27 mouse cellular contexts compared by ENCODE assay signal in the genomic region with DNA sequence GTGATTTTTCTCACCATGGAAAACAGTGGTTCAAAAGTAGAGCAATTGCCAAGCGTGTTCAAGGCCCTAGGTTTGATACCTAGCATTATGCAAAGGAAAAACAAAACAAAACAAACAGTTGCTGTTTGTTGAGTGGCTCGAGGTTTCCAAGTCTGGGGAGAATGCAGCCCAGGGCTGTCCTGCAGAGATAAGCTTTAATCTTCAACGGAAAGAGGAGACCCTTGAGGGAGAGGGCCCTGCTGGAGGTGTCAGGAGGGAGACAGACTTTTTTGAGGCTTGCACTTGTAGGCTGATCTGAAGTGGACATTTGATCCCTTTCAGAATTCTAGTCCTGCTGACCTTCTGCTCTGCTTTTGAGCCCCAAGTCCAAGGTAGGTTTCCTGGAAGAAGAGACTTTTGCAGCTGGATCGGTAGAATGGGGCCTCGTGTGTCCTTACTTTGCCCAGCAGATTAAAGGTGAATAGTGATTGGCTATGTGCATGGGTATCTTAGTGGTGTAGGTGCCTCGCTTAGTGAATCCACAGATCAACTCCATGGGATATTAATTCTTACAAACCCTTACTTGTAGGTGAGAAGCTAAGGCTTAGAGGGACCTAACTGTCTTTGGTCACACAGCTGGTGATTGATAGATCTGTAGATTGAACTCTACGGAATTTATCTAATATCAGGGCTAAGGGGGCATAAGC.
DNase-seq lines count a peak whose midpoint lies in the region; ATAC-seq and TF ChIP-seq lines count a peak whose summit lies in the region.
"Had no signal": no experiment of that assay in that cellular context is flagged by ENCODE, and none has a peak within 500 bp of the region (broad histone marks: within the 10 kb centered on the region; RNA-seq: fewer than 3 reads in every experiment).

No protein-coding gene starts in this region.

- no peak for TF ChIP-seq POLR2A in MEL (IDR thresholded peaks at IDR 0.05; ENCODE audit: control insufficient read depth in 1 of 2, insufficient read depth in 1 of 2, low read depth in 1 of 2, low read length in 2 of 2, poor library complexity in 1 of 2)

- WGBS in liver, embryonic 12.5 days (ENCODE audit: insufficient replicate concordance), result 18% methylated on average over 7 of the region's 7 CpGs
- 63% methylated on average over 7 of the region's 7 CpGs for WGBS in intestine, embryonic 16.5 days

- peaks cover 0 to 12% of the 10 kb centered on the region in 2 experiments; a peak in 2 of 4 replicates for H3K36me3 ChIP-seq in MEL (ENCODE audit: control insufficient read depth in 1 of 2, insufficient read depth in 2 of 2, low read length in 2 of 2)
- H3K36me3 ChIP-seq in liver, embryonic 12.5 days, result no peaks in the 10 kb centered on the region
- H3K36me3 ChIP-seq in intestine, embryonic 16.5 days (ENCODE audit: control insufficient read depth, insufficient read depth, low read length), result no peaks in the 10 kb centered on the region
- H3K36me3 ChIP-seq: embryonic facial prominence, embryonic 13.5 days; forebrain, embryonic 15.5 days; hindbrain, embryonic 10.5 days; intestine, embryonic 15.5 days; midbrain, embryonic 15.5 days; neural tube, embryonic 13.5 days had no signal

- H3K4me2 ChIP-seq in liver, embryonic 12.5 days, result peak overlapping the region; percentile 65
- no peak overlapping the region for H3K4me2 ChIP-seq in intestine, embryonic 16.5 days (ENCODE audit: low read depth, low read length)
- H3K4me2 ChIP-seq: embryonic facial prominence, embryonic 13.5 days; forebrain, embryonic 15.5 days; intestine, embryonic 15.5 days; midbrain, embryonic 15.5 days; neural tube, embryonic 13.5 days had no signal

- no peak overlapping the region for H3K4me3 ChIP-seq in MEL (ENCODE audit: control insufficient read depth in 1 of 2, insufficient read depth in 1 of 2, low read depth in 2 of 2, low read length in 2 of 2)
- peak overlapping the region; percentile 40 for H3K4me3 ChIP-seq in liver, embryonic 12.5 days
- H3K4me3 ChIP-seq in intestine, embryonic 16.5 days (ENCODE audit: low read length), result no peak overlapping the region
- H3K4me3 ChIP-seq: embryonic facial prominence, embryonic 13.5 days; forebrain, embryonic 15.5 days; hindbrain, embryonic 10.5 days; intestine, embryonic 15.5 days; midbrain, embryonic 15.5 days; neural tube, embryonic 13.5 days had no signal

- no peaks in the 10 kb centered on the region for H3K79me2 ChIP-seq in MEL (ENCODE audit: control insufficient read depth, insufficient read depth, low read length, poor library complexity)

- peak; percentile 51 for DNase-seq in MEL (ENCODE audit: low read depth, low spot score)
- no peak for DNase-seq in cerebellum, postnatal 4 days (ENCODE audit: low spot score in 2 of 2)
- DNase-seq in left cerebral cortex, postnatal 14 days (ENCODE audit: low spot score in 2 of 2), result no peak
- DNase-seq: adrenal gland, adult 8-10 months; B cell, adult 2 months; cerebellum, adult 8-10 months; gastrocnemius, postnatal 14 days; heart, adult 18-20 months; kidney, adult 9 months; kidney, postnatal 14 days; lung, adult 18-20 months; lung, postnatal 10 days; retina, postnatal 1 day; right cerebral cortex, postnatal 25 days; spleen, adult 18-20 months had no signal

- no peak overlapping the region; the same call in 1 of the 2 replicates for H3K27ac ChIP-seq in MEL (ENCODE audit: control insufficient read depth, low read depth, low read length)
- peak overlapping the region; percentile 89 for H3K27ac ChIP-seq in liver, embryonic 12.5 days
- no peak overlapping the region for H3K27ac ChIP-seq in intestine, embryonic 16.5 days (ENCODE audit: low read length)
- H3K27ac ChIP-seq: embryonic facial prominence, embryonic 13.5 days; forebrain, embryonic 15.5 days; hindbrain, embryonic 10.5 days; intestine, embryonic 15.5 days; midbrain, embryonic 15.5 days; neural tube, embryonic 13.5 days had no signal

- no peaks in the 10 kb centered on the region for H3K27me3 ChIP-seq in MEL (ENCODE audit: control insufficient read depth in 1 of 2, insufficient read depth in 2 of 2, low read length in 2 of 2)
- no peaks in the 10 kb centered on the region for H3K27me3 ChIP-seq in liver, embryonic 12.5 days (replicated peaks)
- H3K27me3 ChIP-seq in intestine, embryonic 16.5 days (replicated peaks; ENCODE audit: control insufficient read depth, insufficient read depth, low read length), result no peaks in the 10 kb centered on the region
- H3K27me3 ChIP-seq: embryonic facial prominence, embryonic 13.5 days; forebrain, embryonic 15.5 days; intestine, embryonic 15.5 days; midbrain, embryonic 15.5 days; neural tube, embryonic 13.5 days had no signal

- intact Hi-C loops in left cerebral cortex, postnatal 14 days (cut with DNase I), result no loop called here

- ATAC-seq in common myeloid progenitor, adult 5-6 weeks (replicated peaks; ENCODE audit: low read depth, poor library complexity, severe bottlenecking), result peak; percentile 63; the same call in 1 of the 2 replicates
- peak; percentile 95 for ATAC-seq in liver, embryonic 12.5 days
- peak; percentile 95 for ATAC-seq in megakaryocyte progenitor cell, adult 5-6 weeks (replicated peaks; ENCODE audit: poor library complexity)
- no peak for ATAC-seq in intestine, embryonic 16.5 days
- ATAC-seq: activated CD4-positive, CD25-positive, alpha-beta regulatory T cell, adult 4 months; forebrain, embryonic 15.5 days; hindbrain, embryonic 16.5 days; intestine, embryonic 15.5 days; midbrain, embryonic 15.5 days had no signal

- peak; percentile 59 to 74; a peak in 2 of 4 replicates for TF ChIP-seq EP300 in MEL (IDR thresholded peaks at IDR 0.05; ENCODE audit: low read depth in 1 of 2, low read length in 2 of 2)

- no peaks in the 10 kb centered on the region for H3K9me3 ChIP-seq in MEL (replicated peaks; ENCODE audit: insufficient read depth, low read length)
- no peaks in the 10 kb centered on the region for H3K9me3 ChIP-seq in liver, embryonic 12.5 days (replicated peaks)
- no peaks in the 10 kb centered on the region for H3K9me3 ChIP-seq in intestine, embryonic 16.5 days (ENCODE audit: control insufficient read depth, low read length)
- H3K9me3 ChIP-seq: embryonic facial prominence, embryonic 13.5 days; forebrain, embryonic 15.5 days; hindbrain, embryonic 10.5 days; intestine, embryonic 15.5 days; midbrain, embryonic 15.5 days; neural tube, embryonic 13.5 days had no signal

- peaks cover 2 to 15% of the 10 kb centered on the region in 2 experiments; a peak in 3 of 4 replicates for H3K4me1 ChIP-seq in MEL (ENCODE audit: control insufficient read depth in 1 of 2, insufficient read depth in 2 of 2, low read length in 2 of 2)
- H3K4me1 ChIP-seq in liver, embryonic 12.5 days, result peaks cover 61% of the 10 kb centered on the region
- no peaks in the 10 kb centered on the region for H3K4me1 ChIP-seq in intestine, embryonic 16.5 days (ENCODE audit: control insufficient read depth, insufficient read depth, low read length)
- H3K4me1 ChIP-seq: forebrain, embryonic 15.5 days; hindbrain, embryonic 10.5 days; midbrain, embryonic 15.5 days; neural tube, embryonic 13.5 days had no signal

- TF ChIP-seq RAD21 in MEL (IDR thresholded peaks at IDR 0.05; ENCODE audit: low read depth, low read length), result no peak

- TF ChIP-seq CTCF in MEL (IDR thresholded peaks at IDR 0.05 in 2 of 3, conservative IDR thresholded peaks at IDR 0.05 in 1 of 3; ENCODE audit: control insufficient read depth in 1 of 3, insufficient read depth in 1 of 3, low read depth in 2 of 3, low read length in 3 of 3, poor library complexity in 1 of 3, severe bottlenecking in 1 of 3), result no peak

- no peak overlapping the region for H3K9ac ChIP-seq in MEL (ENCODE audit: control insufficient read depth, low read depth, low read length, poor library complexity, severe bottlenecking)
- H3K9ac ChIP-seq in liver, embryonic 12.5 days, result peak overlapping the region; percentile 55
- no peak overlapping the region for H3K9ac ChIP-seq in intestine, embryonic 16.5 days (ENCODE audit: low read depth, low read length)
- H3K9ac ChIP-seq: embryonic facial prominence, embryonic 13.5 days; forebrain, embryonic 15.5 days; intestine, embryonic 15.5 days; midbrain, embryonic 15.5 days; neural tube, embryonic 13.5 days had no signal

TF ChIP-seq in MEL, 35 proteins besides CTCF, POLR2A, EP300 and RAD21:
- peak; percentile 74 for TF ChIP-seq TAL1 (IDR thresholded peaks at IDR 0.05; ENCODE audit: low read length)
- TF ChIP-seq TCF12 (IDR thresholded peaks at IDR 0.05; ENCODE audit: low read depth, low read length), result peak; percentile 72
- peak; percentile 74 for TF ChIP-seq GATA1 (IDR thresholded peaks at IDR 0.05; ENCODE audit: low read depth, low read length)
- no peak for TF ChIP-seq RCOR1 (IDR thresholded peaks at IDR 0.05; ENCODE audit: low read depth, low read length)
- TF ChIP-seq MAZ (IDR thresholded peaks at IDR 0.05; ENCODE audit: low read depth, low read length), result no peak
- TF ChIP-seq SIN3A (IDR thresholded peaks at IDR 0.05; ENCODE audit: low read length), result no peak
- TF ChIP-seq JUND (IDR thresholded peaks at IDR 0.05; ENCODE audit: low read depth, low read length), result no peak
TF ChIP-seq in MEL: peak in this region for 3.
